Mouse (Mus musculus): ENCODE results near the gene Vmn2r112. TPM values are rescaled to one million over a fixed set of nuclear protein-coding genes. Genes with fewer than 3 reads are reported as not detected.
"Not testable (repeated sequence)": the region's sequence is repeated elsewhere in the genome, so short reads cannot be mapped to it uniquely, and the experiment has no call there.

Vmn2r112 gene
- polyA plus RNA-seq (2014; fragmentation: Nextera tagmentation; extraction: Ambion mirVana), result not detected in 2 replicates

- ATAC-seq (ENCODE audit: insufficient read depth, low FRiP score, low TSS enrichment), result not testable (repeated sequence)
Observed at GRCm38 (mm10) chr17:22600651-22601050, at the start of gene Vmn2r112. Gene Vmn2r112 (plus strand): TSS chr17:22600951.

DNA sequence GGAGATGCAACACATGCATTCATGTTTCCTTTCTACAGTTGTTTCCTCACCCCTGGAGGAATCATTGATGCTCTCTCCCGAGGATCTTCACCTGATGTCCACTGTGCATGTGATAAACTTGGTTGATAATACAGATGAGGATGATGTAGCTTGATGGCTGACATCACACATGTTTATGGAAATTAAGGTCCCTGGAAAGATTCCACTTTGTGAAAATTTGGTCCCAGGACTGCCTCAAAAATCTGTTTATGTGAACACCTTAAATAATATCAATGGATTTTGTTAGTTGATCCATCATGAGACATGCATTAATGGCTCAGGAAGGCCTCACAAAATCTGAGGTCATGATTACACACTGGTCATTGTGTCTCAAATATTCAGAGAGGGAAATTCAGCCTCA lies 27.4 kb upstream of the Vmn2r112 start, which contains the start of gene Vmn2r111:
Vmn2r111 (minus strand) TSS at position 101 of the 400 bp plus-strand sequence.
- H3K27me3 ChIP-seq (ENCODE audit: control insufficient read depth, insufficient read depth, low read length); DNase-seq (ENCODE audit: low spot score); H3K36me3 ChIP-seq (ENCODE audit: control insufficient read depth, insufficient read depth, low read length); H3K9ac ChIP-seq (ENCODE audit: low read length); ATAC-seq (ENCODE audit: insufficient read depth, low FRiP score, low TSS enrichment); H3K27ac ChIP-seq (ENCODE audit: low read depth, low read length); H3K9me3 ChIP-seq (ENCODE audit: control insufficient read depth, low read length); H3K4me1 ChIP-seq (ENCODE audit: control insufficient read depth, insufficient read depth, low read length); H3K4me3 ChIP-seq (ENCODE audit: low read depth, low read length); H3K4me2 ChIP-seq (ENCODE audit: low read depth): not testable (repeated sequence)
- 77% methylated on average over 1 of the region's 1 CpGs for WGBS

More at GRCm38 (mm10) chr17:22600651-22601050, at the start of gene Vmn2r112:
- DNase-seq (ENCODE audit: low spot score); H3K36me3 ChIP-seq (ENCODE audit: control insufficient read depth, insufficient read depth, low read length); H3K4me3 ChIP-seq (ENCODE audit: low read depth, low read length); H3K4me1 ChIP-seq (ENCODE audit: control insufficient read depth, insufficient read depth, low read length); H3K4me2 ChIP-seq (ENCODE audit: low read depth); H3K27me3 ChIP-seq (ENCODE audit: control insufficient read depth, insufficient read depth, low read length); H3K27ac ChIP-seq (ENCODE audit: low read depth, low read length); H3K9me3 ChIP-seq (ENCODE audit: control insufficient read depth, low read length); H3K9ac ChIP-seq (ENCODE audit: low read length): not testable (repeated sequence)

DNA sequence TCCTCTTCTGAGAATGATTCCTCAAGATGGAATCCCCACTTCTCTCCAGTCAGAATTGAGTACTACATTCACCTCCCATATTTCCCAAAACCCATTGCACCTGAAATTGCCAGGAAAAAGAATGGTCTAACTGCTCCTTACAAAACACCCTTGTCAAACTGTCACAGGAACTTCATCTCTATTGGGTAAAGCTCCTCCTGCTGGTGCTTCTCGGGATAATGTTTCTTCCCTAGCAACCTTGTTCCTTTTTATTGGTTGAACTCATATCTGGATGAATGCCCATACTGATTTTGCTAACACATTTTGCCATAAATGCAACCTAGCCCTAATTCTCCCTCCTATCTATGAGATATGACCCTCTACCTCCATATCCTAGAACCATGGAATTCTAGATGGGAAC lies 29.9 kb downstream of the Vmn2r112 start:
- Histone ChIP-seq H3K27me3 (ENCODE audit: control insufficient read depth, insufficient read depth, low read length) (no peaks in the 10 kb centered on the region), H3K36me3 (ENCODE audit: control insufficient read depth, insufficient read depth, low read length) (no peaks in the 10 kb centered on the region), H3K4me2 (ENCODE audit: low read depth) (no peak overlapping the region), H3K9ac (ENCODE audit: low read length) (no peak overlapping the region), H3K9me3 (ENCODE audit: control insufficient read depth, low read length) (peaks cover 4% of the 10 kb centered on the region; the same call in 1 of the 2 replicates), H3K4me1 (ENCODE audit: control insufficient read depth, insufficient read depth, low read length) (no peaks in the 10 kb centered on the region), H3K4me3 (ENCODE audit: low read depth, low read length) (no peak overlapping the region), H3K27ac (ENCODE audit: low read depth, low read length) (no peak overlapping the region)
- 78% methylated on average over 1 of the region's 1 CpGs for WGBS
- DNase-seq (ENCODE audit: low spot score) (no peak), ATAC-seq (ENCODE audit: insufficient read depth, low FRiP score, low TSS enrichment) (no peak)

Other genes starting within 250 kb of the Vmn2r112 start
- gene Zfp944, start 239.6 kb upstream of the Vmn2r112 start, polyA plus RNA-seq (2014; fragmentation: Nextera tagmentation; extraction: Ambion mirVana), result 14.5 and 17.7 TPM in 2 replicates
- gene Zfp758, start 239.5 kb upstream of the Vmn2r112 start, polyA plus RNA-seq (2014; fragmentation: Nextera tagmentation; extraction: Ambion mirVana), result 8.9 and 9.8 TPM in 2 replicates
- 32.7 and 32.8 TPM in 2 replicates for gene Zfp946, start 176.7 kb upstream of the Vmn2r112 start, polyA plus RNA-seq (2014; fragmentation: Nextera tagmentation; extraction: Ambion mirVana)
- not detected in 2 replicates for gene Vmn2r111, start 27.5 kb upstream of the Vmn2r112 start, polyA plus RNA-seq (2014; fragmentation: Nextera tagmentation; extraction: Ambion mirVana)

Data from neural tube, embryonic 11.5 days (tissue).